Mouse (Mus musculus) bone marrow macrophage, adult 2 months (primary cell): Measurements from ENCODE around the gene Cfl1. TPM values are rescaled to one million over a fixed set of nuclear protein-coding genes. Genes with fewer than 3 reads are reported as not detected.

Experiments used
- H3K27ac ChIP-seq: 2 replicates; pipeline ENCODE4 v1.5.1; 2012; ENCODE audit warnings: low read depth, low read length; ENCODE audit not compliant: insufficient read depth
- H3K4me1 ChIP-seq: 2 replicates; pipeline ENCODE4 v1.6.1; 2012; ENCODE audit warnings: low read length; ENCODE audit not compliant: control insufficient read depth, insufficient read depth
- H3K4me3 ChIP-seq: 2 replicates; pipeline ENCODE4 v1.5.1; 2012; ENCODE audit warnings: mild to moderate bottlenecking, low read length, moderate library complexity; ENCODE audit not compliant: insufficient read depth
- CTCF ChIP-seq: IDR thresholded peaks from 2 replicates; pipeline ENCODE4 v1.5.1; 2012; ENCODE audit warnings: low read depth, mild to moderate bottlenecking, low read length, moderate library complexity
- POLR2A ChIP-seq: IDR thresholded peaks from 2 replicates; pipeline ENCODE4 v1.6.1; 2012; ENCODE audit warnings: mild to moderate bottlenecking, low read depth, low read length, borderline replicate concordance
- polyA plus RNA-seq: library from polyadenylated mRNA; stranded (reverse); fragments of >200 nt; gene quantifications from 2 replicates; pipeline ENCODE4 v1.2.4, GENCODE M21; 2012; ENCODE audit not compliant: missing spikeins, insufficient read depth, insufficient read length

Gene Cfl1
- polyA plus RNA-seq, 1 experiment: 2,021 TPM

DNA sequence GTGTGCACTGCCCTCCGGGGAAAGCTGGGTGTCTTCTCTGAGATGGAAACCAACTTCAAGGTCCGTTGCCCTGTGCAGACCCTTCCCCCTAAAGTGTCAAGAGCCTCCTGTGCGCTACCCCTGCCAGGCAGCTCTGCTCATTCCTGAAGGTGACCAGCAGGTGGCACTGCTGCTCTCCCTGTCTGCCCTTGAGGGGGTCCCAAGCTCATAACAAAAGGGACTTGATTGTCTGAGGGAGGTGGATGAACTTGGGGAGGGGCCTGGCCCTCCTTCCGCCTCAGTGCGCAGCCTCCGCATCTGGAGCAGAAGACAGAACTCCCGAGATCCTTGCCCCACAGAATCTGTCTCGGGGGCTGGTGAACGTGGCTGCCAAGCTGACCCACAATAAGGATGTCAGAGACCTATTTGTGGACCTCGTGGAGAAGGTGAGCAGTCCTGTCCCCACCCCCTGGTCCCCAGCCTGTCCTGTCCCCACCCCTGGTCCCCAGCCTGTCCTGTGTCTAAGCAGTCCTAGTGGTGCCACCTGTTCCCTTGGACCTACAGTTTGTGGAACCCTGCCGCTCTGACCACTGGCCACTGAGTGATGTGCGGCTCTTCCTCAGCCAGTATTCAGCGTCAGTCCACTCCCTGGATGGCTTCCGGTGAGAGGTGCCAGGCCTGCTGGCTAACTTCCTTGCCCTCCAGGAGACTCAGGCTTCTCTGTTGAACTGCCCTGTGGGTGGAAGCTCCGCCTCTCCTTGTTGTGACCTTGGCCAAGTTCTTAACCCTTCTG lies 26.3 kb upstream of the Cfl1 start:
- no peak overlapping the region for H3K27ac ChIP-seq
- TF ChIP-seq POLR2A (no peak), CTCF (peak; percentile 81)
- peaks cover 8% of the 10 kb centered on the region for H3K4me1 ChIP-seq
- no peak overlapping the region for H3K4me3 ChIP-seq

DNA sequence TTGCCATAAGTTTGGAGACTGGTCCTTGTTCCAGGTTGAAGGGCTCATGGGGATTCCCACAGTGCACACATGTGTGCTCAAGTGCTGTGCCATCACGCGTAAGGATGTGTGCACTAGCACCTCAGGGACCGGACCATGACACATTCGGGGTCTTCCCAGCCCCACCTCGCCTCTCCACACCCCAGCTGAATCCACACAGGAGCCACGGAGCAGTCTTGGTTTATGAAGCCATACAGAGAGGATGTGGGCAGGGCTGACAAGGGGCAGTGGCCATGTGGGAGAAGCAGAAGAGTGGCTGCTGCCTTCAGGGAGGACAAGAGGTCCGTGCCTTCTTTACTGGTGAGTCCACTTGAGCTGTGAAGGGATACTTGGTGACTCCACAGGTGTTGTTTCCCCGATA lies 25.2 kb upstream of the Cfl1 start:
- no peak overlapping the region for H3K27ac ChIP-seq
- no peak overlapping the region for H3K4me3 ChIP-seq
- TF ChIP-seq CTCF (no peak), POLR2A (no peak)
- peaks cover 6% of the 10 kb centered on the region; the same call in 1 of the 2 replicates for H3K4me1 ChIP-seq

DNA sequence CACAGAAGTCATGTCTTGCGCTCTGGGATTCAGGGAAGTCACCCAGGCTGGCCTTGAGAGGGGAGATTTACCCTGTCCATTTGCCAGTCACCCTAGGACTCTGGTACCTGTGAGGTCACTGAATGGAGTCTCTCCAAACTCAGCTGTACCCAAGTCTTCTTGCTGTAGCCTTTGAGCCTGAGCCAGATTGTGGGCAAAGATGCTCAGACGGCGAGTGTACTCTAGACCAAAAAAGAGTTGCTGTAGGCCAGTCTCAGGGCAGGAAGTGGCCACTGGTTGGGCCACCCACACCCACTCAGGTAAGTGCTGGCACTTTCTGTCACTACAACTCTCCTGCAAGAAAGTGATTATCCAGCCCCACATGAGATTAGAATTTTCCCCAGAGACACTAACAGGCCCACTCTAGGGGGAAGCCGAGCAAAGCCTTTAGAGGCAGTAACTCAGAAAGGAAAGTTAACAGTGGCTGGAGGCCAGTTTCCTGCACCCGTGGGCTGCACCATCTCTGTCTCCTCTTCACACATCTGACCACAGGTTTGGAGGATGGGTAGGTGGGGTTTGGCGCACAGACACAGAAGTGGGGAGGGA lies 23.2 kb upstream of the Cfl1 start:
- no peak overlapping the region for H3K4me3 ChIP-seq
- no peak for TF ChIP-seq POLR2A
- TF ChIP-seq CTCF: no peak
- no peak overlapping the region for H3K27ac ChIP-seq
- no peaks in the 10 kb centered on the region for H3K4me1 ChIP-seq

DNA sequence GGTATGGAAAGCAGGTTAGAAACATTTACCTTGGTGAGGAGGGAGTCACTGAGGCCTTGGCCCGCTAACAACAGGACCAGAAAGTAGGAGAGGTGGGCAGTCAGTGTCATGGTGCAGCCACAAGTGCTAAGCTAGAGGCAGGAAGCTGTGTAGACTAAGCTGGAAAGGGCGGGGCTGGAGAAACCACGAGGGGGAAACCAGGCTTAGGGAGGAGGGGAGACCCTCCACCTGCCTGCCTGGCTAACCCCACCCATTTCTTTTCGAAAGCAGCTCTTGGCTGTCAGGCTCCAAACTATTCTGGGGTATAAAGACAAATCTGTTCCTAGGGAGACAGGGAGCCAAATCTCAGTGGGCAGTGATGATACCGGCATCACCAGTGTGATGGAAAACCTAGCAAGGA lies 21.9 kb upstream of the Cfl1 start, which contains the start of gene Ctsw:
Gene Ctsw (minus strand): TSS at position 134 of the 400 bp plus-strand sequence.
- no peak for TF ChIP-seq CTCF
- TF ChIP-seq POLR2A: no peak
- H3K4me1 ChIP-seq: 0 out of 2 replicates have a peak, but pooled peaks cover under 1% of the 10 kb centered on the region
- H3K27ac ChIP-seq: no peak within 1 kb of the TSS
- H3K4me3 ChIP-seq: no peak within 1 kb of the TSS

DNA sequence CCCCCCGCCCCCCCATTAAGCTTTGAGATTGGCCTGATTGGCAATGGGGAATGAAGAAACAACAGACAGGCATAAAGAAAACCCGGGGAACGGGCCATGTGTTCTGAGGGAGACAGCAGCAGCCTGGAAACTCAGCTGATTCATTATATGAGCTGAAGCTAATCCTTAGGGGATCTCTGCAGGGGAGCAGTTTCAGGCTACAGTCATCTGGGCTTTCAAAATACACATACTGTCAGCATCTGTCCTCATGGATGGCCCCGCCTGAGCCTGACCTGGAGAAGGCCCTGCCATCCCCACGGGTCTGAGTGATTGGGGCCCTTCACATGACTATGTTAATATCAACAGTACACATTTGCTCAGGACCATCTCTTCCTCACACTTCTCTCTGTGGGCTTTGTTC lies 18.4 kb upstream of the Cfl1 start:
- 0 out of 2 replicates have a peak, but pooled peaks cover 2% of the 10 kb centered on the region for H3K4me1 ChIP-seq
- TF ChIP-seq CTCF (no peak), POLR2A (no peak)
- H3K4me3 ChIP-seq: no peak overlapping the region

DNA sequence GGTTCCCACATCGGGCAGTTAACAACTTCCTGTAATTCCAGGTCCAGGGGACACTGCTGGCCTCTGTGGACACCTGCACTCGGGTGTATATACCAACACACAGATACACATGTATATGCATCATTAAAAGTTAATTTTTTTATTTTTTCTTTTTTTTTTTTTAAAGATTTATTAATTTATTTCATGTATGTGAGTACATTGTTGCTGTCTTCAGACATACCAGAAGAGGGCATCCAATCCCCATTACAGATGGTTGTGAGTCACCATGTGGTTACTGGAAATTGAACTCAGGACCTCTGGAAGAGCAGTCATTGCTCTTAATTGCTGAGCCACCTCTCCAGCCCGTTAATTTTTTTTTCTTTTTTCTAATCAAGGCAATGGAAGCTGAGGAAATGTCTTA lies 17.4 kb upstream of the Cfl1 start:
- Histone ChIP-seq H3K4me1 (0 out of 2 replicates have a peak, but pooled peaks cover 2% of the 10 kb centered on the region), H3K27ac (no peak overlapping the region), H3K4me3 (no peak overlapping the region)
- TF ChIP-seq CTCF (no peak), POLR2A (no peak)

More for the DNA sequence above, 18.4 kb upstream of the Cfl1 start:
- no peak overlapping the region for H3K27ac ChIP-seq

DNA sequence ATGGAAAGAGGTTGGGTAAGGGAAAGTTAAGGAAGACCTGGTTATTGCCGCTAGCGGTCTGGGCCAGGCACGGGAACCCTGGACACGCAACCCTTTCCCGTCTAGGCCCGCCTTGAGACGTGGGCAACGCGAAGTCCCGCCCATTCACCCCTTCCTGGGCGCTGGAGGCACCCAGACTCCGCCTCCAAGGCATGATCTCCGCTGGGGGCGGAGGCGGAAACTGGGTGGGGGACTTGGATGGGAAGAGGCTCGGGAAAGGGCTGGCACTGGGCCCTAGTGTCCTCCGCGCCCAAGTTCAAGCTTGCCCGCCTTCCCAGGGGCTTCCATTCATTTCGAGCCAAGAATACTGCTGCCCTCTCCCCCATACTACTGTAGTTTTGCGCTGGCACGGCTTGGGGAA lies 16.5 kb upstream of the Cfl1 start, which contains the start of gene Efemp2:
Gene Efemp2 (plus strand): TSS at position 235 of the 400 bp plus-strand sequence.
- TF ChIP-seq CTCF (no peak), POLR2A (no peak)
- peak within 1 kb of the TSS; percentile 48 for H3K4me3 ChIP-seq
- H3K4me1 ChIP-seq: 0 out of 2 replicates have a peak, but pooled peaks cover 2% of the 10 kb centered on the region
- H3K27ac ChIP-seq: no peak within 1 kb of the TSS; the same call in 1 of the 2 replicates

DNA sequence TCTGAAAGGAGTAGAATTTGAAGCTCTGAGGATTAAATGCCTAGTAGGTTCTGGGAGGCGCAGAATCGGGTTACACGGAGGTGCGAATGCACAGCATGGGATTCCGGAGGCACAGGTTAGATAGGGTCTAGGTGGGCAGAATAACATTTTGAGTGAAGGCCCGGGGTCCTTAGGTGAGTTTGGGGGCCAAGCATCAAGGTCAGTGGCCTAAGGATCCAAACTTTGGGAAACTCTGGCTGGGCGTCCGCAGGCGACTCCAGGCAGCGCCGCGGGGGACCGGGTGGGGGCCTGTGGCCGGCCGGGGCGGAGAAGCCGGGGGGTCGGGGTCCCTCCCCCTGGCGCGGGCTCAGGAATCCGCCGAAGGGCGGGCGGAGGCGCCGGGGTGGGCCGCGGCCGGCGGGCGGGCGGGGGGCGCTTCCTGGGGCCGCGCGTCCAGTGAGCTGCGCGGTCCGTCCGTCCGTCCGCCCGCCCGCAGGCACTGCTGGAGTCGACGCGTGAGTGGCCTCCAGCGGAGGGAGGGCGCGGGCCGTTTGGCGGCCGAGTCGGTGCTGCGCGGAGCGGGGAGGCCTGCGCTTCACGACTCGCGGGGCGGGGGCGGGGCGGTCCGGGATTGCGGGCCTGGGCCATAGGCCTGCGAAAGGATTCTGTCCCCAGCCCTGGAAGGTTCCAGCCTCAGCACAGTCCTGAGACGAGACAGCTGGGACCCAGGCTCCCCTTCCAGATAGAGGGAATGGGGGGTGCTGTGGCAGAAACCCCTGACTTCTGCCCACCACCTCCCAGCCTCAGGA lies 15.8 kb upstream of the Cfl1 start:
- no peak overlapping the region for H3K27ac ChIP-seq
- H3K4me3 ChIP-seq: peak overlapping the region; percentile 48
- no peak for TF ChIP-seq POLR2A
- TF ChIP-seq CTCF: no peak
- 0 out of 2 replicates have a peak, but pooled peaks cover 2% of the 10 kb centered on the region for H3K4me1 ChIP-seq

DNA sequence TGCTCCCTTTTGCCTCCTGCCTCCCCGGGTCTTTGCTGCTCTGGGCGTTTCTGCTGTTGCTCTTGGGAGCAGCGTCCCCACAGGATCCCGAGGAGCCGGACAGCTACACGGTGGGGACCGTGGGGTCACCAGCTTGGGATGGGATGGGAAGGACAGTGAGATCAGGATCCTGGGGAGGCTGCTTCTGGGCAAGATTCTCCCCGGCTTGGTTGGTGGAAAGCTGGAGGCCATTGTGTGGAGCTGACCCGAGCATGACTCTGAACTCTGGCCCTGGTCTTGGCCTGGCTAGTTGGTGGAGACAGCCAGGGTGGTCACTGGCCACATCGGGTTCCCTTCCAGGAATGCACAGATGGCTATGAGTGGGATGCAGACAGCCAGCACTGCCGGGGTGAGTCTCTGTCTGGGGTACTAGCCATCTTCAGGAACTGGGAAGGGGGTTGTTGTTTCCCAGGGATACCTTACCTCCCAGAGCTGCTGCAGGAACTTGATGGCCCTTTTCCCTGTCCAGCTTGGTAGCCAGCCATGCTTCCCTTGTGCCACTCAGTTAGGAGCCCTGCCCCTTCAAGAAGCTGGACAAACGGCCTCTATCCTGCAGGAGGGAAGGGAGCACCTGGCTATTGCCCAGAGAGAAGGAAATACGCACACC lies 15.1 kb upstream of the Cfl1 start:
- Histone ChIP-seq H3K27ac (no peak overlapping the region), H3K4me3 (peak overlapping the region; percentile 42)
- TF ChIP-seq POLR2A: no peak
- TF ChIP-seq CTCF: no peak

More for the DNA sequence above, 15.1 kb upstream of the Cfl1 start:
- 0 out of 2 replicates have a peak, but pooled peaks cover 2% of the 10 kb centered on the region for H3K4me1 ChIP-seq
